Mouse (Mus musculus): ENCODE results near the gene Cbx4. TPM values are rescaled to one million over a fixed set of nuclear protein-coding genes. Genes with fewer than 3 reads are reported as not detected.

The Cbx4 gene
- polyA plus RNA-seq, 1 experiment from 2014 or later: 13.2 TPM

- Histone ChIP-seq H3K36me3 (no peaks in the 10 kb centered on the region), H3K4me2 (peak overlapping the region; percentile 80), H3K4me3 (peak overlapping the region; percentile 42), H3K9ac (peak overlapping the region; percentile 72), H3K4me1 (replicated peaks) (peaks cover 35% of the 10 kb centered on the region), H3K9me3 (replicated peaks) (no peaks in the 10 kb centered on the region), H3K27ac (ENCODE audit: poor library complexity, severe bottlenecking) (peak overlapping the region; percentile 38; the same call in 1 of the 2 replicates), H3K27me3 (replicated peaks) (peaks cover 67% of the 10 kb centered on the region)
- 1% methylated on average over 34 of the region's 35 CpGs for WGBS
- no peak for ATAC-seq (ENCODE audit: insufficient number of reproducible peaks, low FRiP score)
Measured at GRCm38 (mm10) chr11:119053738-119054350, 32.2 kb downstream of the Cbx4 start.

GRCm38 (mm10) chr11:119053257-119053670 lies 32.8 kb downstream of the Cbx4 start:
- Histone ChIP-seq H3K4me1 (replicated peaks) (peaks cover 29% of the 10 kb centered on the region), H3K27me3 (replicated peaks) (peaks cover 67% of the 10 kb centered on the region), H3K4me3 (peak overlapping the region; percentile 42), H3K27ac (ENCODE audit: poor library complexity, severe bottlenecking) (peak overlapping the region; percentile 84), H3K9me3 (replicated peaks) (no peaks in the 10 kb centered on the region), H3K9ac (peak overlapping the region; percentile 72), H3K36me3 (no peaks in the 10 kb centered on the region), H3K4me2 (peak overlapping the region; percentile 80)
- ATAC-seq (ENCODE audit: insufficient number of reproducible peaks, low FRiP score): peak; percentile 88
- under 1% methylated on average over 40 of the region's 42 CpGs for WGBS

GRCm38 (mm10) chr11:119052661-119053256 lies 33.3 kb downstream of the Cbx4 start:
- peaks cover 67% of the 10 kb centered on the region for H3K27me3 ChIP-seq (replicated peaks)
- peaks cover 29% of the 10 kb centered on the region for H3K4me1 ChIP-seq (replicated peaks)
- 3% methylated on average over 13 of the region's 13 CpGs for WGBS
- H3K4me2 ChIP-seq: peak overlapping the region; percentile 80
- H3K9ac ChIP-seq: peak overlapping the region; percentile 63; the same call in 1 of the 2 replicates
- H3K9me3 ChIP-seq (replicated peaks): no peaks in the 10 kb centered on the region
- peak overlapping the region; percentile 42 for H3K4me3 ChIP-seq
- no peaks in the 10 kb centered on the region for H3K36me3 ChIP-seq
- peak overlapping the region; percentile 84 for H3K27ac ChIP-seq (ENCODE audit: poor library complexity, severe bottlenecking)
- peak; percentile 64 for ATAC-seq (ENCODE audit: insufficient number of reproducible peaks, low FRiP score)

GRCm38 (mm10) chr11:119051927-119052660 lies 33.9 kb downstream of the Cbx4 start:
- Histone ChIP-seq H3K9me3 (replicated peaks) (no peaks in the 10 kb centered on the region), H3K4me3 (0 out of 2 replicates have a peak overlapping the region, but pooled peaks have one; percentile 0), H3K27me3 (replicated peaks) (peaks cover 70% of the 10 kb centered on the region), H3K4me2 (peak overlapping the region; percentile 80), H3K4me1 (replicated peaks) (peaks cover 28% of the 10 kb centered on the region), H3K36me3 (no peaks in the 10 kb centered on the region), H3K27ac (ENCODE audit: poor library complexity, severe bottlenecking) (no peak overlapping the region), H3K9ac (no peak overlapping the region)
- WGBS: 5% methylated on average over 15 of the region's 15 CpGs
- no peak for ATAC-seq (ENCODE audit: insufficient number of reproducible peaks, low FRiP score)

- no peak for ATAC-seq (ENCODE audit: insufficient number of reproducible peaks, low FRiP score)
- H3K27ac ChIP-seq (ENCODE audit: poor library complexity, severe bottlenecking): no peak overlapping the region
- no peak overlapping the region for H3K4me3 ChIP-seq
- H3K4me2 ChIP-seq: no peak overlapping the region
- H3K9ac ChIP-seq: no peak overlapping the region
- peaks cover 76% of the 10 kb centered on the region for H3K27me3 ChIP-seq (replicated peaks)
- H3K4me1 ChIP-seq (replicated peaks): peaks cover 33% of the 10 kb centered on the region
- no peaks in the 10 kb centered on the region for H3K9me3 ChIP-seq (replicated peaks)
- no peaks in the 10 kb centered on the region for H3K36me3 ChIP-seq
Measured at GRCm38 (mm10) chr11:119051426-119051825, 34.6 kb downstream of the Cbx4 start.

GRCm38 (mm10) chr11:119050361-119050760 lies 35.7 kb downstream of the Cbx4 start:
- Histone ChIP-seq H3K4me3 (no peak overlapping the region), H3K27ac (ENCODE audit: poor library complexity, severe bottlenecking) (no peak overlapping the region), H3K9ac (no peak overlapping the region), H3K27me3 (replicated peaks) (peaks cover 81% of the 10 kb centered on the region), H3K36me3 (no peaks in the 10 kb centered on the region), H3K9me3 (replicated peaks) (no peaks in the 10 kb centered on the region), H3K4me1 (replicated peaks) (peaks cover 33% of the 10 kb centered on the region), H3K4me2 (no peak overlapping the region)
- no peak for ATAC-seq (ENCODE audit: insufficient number of reproducible peaks, low FRiP score)
- 6% methylated on average over 2 of the region's 2 CpGs for WGBS

- Histone ChIP-seq H3K4me2 (peak overlapping the region; percentile 71; the same call in 1 of the 2 replicates), H3K36me3 (no peaks in the 10 kb centered on the region), H3K27ac (ENCODE audit: poor library complexity, severe bottlenecking) (no peak overlapping the region), H3K9me3 (replicated peaks) (no peaks in the 10 kb centered on the region), H3K9ac (no peak overlapping the region), H3K4me3 (0 out of 2 replicates have a peak overlapping the region, but pooled peaks have one; percentile 38), H3K27me3 (replicated peaks) (peaks cover 91% of the 10 kb centered on the region), H3K4me1 (replicated peaks) (peaks cover 45% of the 10 kb centered on the region)
- 2% methylated on average over 13 of the region's 13 CpGs for WGBS
- no peak for ATAC-seq (ENCODE audit: insufficient number of reproducible peaks, low FRiP score)
Measured at GRCm38 (mm10) chr11:119048133-119048510, 37.9 kb downstream of the Cbx4 start.

GRCm38 (mm10) chr11:119047261-119048132 lies 38.5 kb downstream of the Cbx4 start:
- Histone ChIP-seq H3K4me1 (replicated peaks) (peaks cover 47% of the 10 kb centered on the region), H3K27me3 (replicated peaks) (peaks cover 95% of the 10 kb centered on the region), H3K9me3 (replicated peaks) (no peaks in the 10 kb centered on the region), H3K4me2 (peak overlapping the region; percentile 71), H3K9ac (no peak overlapping the region), H3K36me3 (no peaks in the 10 kb centered on the region), H3K27ac (ENCODE audit: poor library complexity, severe bottlenecking) (no peak overlapping the region), H3K4me3 (peak overlapping the region; percentile 38)
- ATAC-seq (ENCODE audit: insufficient number of reproducible peaks, low FRiP score): peak; percentile 22; the same call in 1 of the 2 replicates
- WGBS: under 1% methylated on average over 42 of the region's 43 CpGs

GRCm38 (mm10) chr11:119046601-119047245 lies 39.3 kb downstream of the Cbx4 start:
- no peak for ATAC-seq (ENCODE audit: insufficient number of reproducible peaks, low FRiP score)
- under 1% methylated on average over 39 of the region's 39 CpGs for WGBS
- H3K4me2 ChIP-seq: peak overlapping the region; percentile 71
- no peaks in the 10 kb centered on the region for H3K36me3 ChIP-seq
- H3K27ac ChIP-seq (ENCODE audit: poor library complexity, severe bottlenecking): no peak overlapping the region
- 0 out of 2 replicates have a peak overlapping the region, but pooled peaks have one; percentile 48 for H3K9ac ChIP-seq
- H3K9me3 ChIP-seq (replicated peaks): no peaks in the 10 kb centered on the region
- H3K4me3 ChIP-seq: peak overlapping the region; percentile 38
- peaks cover 46% of the 10 kb centered on the region for H3K4me1 ChIP-seq (replicated peaks)
- peaks cover 96% of the 10 kb centered on the region for H3K27me3 ChIP-seq (replicated peaks)
